Mouse (Mus musculus) adrenal gland, postnatal 10 days (tissue): ENCODE measurements around the gene Tmem262. TPM values are rescaled to one million over a fixed set of nuclear protein-coding genes. Genes with fewer than 3 reads are reported as not detected.
A peak's percentile ranks its signal among the peaks of the same experiment; 100 is the strongest.
"Not testable (repeated sequence)": the region's sequence is repeated elsewhere in the genome, so short reads cannot be mapped to it uniquely, and the experiment has no call there.

Source experiments
- DNase-seq: peaks from one replicate; pipeline ENCODE4 v3.0.0; 2021; ENCODE audit warnings: mixed read lengths
- long read RNA-seq, 2 experiments: library from polyadenylated mRNA; stranded (forward); transcript quantifications; one replicate each; pipeline ENCODE4 v2.0.0; 2021
- total RNA-seq, 2 experiments: library from RNA; stranded (reverse); gene quantifications; 2 replicates each; pipeline ENCODE4 v1.2.3; 2021

Tmem262 gene
- total RNA-seq: not detected
- long read RNA-seq, experiment 1, partial matches to known transcripts: 0 of 1 reads
- long read RNA-seq, experiment 1, other reads (novel, unspliced or antisense): 1 of 1 reads
- long read RNA-seq, experiment 2, partial matches to known transcripts: 0 of 2 reads
- long read RNA-seq, experiment 2, other reads (novel, unspliced or antisense): 2 of 2 reads

GRCm38 (mm10) chr19:6079983-6080480 is at the start of gene Tmem262:
Tmem262 (plus strand) TSS chr19:6080033.
- DNase-seq: no peak

- DNase-seq: no peak
Observed at GRCm38 (mm10) chr19:6030520-6031280, 49.1 kb upstream of the Tmem262 start.

DNA sequence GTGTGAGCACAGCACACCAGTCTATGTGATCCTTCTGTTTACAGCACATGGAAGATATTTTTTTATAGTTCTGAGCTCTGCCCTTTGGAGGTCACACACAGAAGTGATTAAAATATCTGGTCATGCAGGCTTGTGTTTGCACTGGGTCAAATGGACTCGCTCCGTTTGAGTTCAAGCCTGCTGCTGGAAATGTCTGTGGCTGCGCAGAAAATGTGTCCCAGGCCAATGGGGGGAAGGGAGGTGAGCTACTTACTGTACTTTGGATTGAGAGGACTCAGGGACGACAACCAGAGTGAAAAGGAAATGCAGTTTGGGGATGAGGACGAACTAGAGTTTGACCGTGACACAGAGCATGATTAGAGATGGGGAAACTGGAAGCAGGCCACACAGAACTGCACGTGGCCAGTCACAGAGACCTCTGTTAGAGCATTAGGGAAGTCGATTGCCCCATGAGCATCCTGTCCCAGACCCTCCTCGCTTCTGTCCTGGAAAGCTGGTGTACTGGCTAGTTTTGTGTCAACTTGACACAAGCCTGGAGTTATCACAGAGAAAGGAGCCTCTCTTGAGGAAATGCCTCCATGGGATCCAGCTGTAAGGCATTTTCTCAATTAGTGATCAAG is 43.8 kb upstream of the Tmem262 start:
- DNase-seq: no peak

DNA sequence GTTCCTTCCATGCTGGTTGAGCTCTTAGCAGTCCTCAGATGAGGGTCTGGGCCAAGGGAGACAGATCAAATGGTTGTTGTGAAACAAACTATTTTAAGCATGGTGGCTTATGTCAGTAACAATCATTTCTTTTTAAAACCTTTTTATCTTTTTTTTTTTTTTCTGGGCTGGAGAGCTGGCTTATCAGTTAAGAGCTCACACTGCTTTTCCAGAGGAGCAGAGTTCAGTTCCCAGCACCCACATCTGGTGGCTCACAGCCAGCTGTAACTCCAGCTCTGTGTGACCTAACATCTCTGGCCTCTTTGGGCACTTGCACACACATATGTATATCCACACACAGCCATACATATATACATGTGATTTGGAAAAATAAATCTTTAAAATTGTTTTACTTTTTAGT is 42.1 kb upstream of the Tmem262 start:
- DNase-seq: no peak

- DNase-seq: no peak
Observed at GRCm38 (mm10) chr19:6038326-6038725, 41.5 kb upstream of the Tmem262 start.

DNA sequence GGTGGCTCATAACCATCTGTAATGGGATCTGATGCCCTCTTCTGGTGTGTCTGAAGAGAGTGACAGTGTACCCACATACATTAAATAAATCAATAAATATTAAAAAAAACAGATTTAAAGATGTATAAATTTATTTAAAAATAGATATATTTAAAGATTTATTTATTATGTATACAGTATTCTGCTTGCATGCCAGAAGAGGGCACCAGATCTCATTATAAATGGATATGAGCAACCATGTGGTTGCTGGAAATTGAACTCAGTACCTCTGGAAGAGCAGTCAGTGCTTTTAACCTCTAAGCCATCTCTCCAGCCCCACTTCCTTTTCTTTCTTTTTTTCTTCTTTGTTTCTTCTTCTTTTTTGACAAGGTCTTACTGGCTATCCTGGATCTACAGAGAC is 39.8 kb upstream of the Tmem262 start:
- DNase-seq: no peak

DNA sequence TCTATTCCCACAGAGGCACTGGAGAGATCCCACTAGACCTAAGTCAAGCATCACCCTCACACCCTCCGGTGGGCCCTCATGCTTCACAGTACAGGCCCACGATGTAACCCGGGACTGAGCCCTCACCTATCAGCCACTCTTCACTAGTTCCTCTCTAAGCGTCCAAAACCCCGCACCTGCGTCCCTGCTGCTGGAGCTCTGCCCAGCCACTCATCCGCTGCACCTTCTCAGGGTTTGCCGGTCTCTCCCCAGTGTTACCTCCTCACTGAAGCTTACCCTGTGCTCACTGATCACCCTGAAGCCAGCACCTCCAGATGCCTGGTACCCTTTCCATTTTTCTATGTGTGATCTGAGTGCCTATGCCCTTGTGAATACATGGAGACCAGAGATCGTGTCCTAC is 37.5 kb upstream of the Tmem262 start:
- DNase-seq: no peak

DNA sequence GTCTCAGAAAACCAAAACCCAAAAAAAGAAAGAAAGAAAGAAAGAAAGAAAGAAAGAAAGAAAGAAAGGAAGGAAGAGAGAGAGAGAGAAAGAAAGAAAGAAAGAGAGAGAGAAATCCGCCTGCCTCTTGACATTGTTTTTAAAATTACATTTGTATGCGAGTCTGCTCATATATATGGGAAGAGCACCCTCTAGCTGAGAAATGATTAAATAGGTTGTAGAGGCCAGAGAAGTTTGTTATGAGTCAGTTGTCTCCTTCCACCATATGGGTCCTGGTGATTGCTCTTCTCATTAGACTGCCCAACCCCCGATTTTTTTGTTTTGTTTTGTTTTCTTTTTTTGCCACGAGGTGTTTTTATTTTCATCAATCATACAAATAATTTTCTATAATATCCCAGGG is 35.7 kb upstream of the Tmem262 start:
- not testable (repeated sequence) for DNase-seq

GRCm38 (mm10) chr19:6045366-6046293 is 34.2 kb upstream of the Tmem262 start:
- no peak for DNase-seq

DNA sequence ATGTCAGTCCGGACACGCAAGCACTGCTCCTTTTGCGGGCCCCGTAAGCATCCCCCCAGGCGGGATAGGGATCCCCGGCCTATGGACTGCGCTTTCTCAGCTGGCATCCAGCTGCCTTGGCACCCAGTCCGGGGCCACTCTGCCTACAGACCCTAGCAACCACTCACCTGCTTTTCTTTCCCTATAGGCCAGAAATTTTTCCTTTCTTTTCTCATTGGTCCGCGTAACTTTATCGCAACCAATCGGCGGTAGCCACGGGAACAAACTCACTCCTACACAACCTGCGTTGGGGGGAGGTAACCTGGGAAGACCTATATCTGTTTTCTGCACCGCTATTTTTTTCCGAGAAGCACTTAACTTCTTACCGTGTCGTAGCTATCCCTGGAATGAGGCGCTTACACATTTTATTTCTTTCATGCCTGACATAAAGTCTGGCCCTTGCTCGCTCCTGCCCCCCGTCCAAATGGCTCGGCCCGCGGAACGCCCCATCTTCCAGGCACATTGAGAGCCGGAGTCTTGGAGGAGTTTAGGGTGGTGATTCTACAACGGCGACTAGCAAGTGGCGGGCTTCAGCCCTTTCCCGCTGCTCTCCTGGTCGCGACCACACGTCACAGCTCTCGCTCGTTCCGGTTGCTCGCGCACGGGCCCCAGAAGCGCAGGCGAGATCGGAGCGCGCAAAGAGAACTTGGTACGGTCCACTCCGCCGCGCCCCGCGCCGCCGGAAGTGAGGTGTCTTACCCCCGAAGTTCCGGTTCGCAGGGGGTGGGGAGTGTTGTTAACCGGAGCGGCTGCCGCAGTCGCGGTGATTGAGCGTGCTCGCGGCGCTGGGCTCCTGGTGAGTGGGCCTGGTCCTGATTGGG is 33.3 kb upstream of the Tmem262 start, which contains the start of gene Syvn1:
Gene Syvn1 (plus strand): TSS at position 283 of the 860 bp plus-strand sequence.
- peak; percentile 93 for DNase-seq

- no peak for DNase-seq
Observed at GRCm38 (mm10) chr19:6047154-6047898, 32.5 kb upstream of the Tmem262 start.

DNA sequence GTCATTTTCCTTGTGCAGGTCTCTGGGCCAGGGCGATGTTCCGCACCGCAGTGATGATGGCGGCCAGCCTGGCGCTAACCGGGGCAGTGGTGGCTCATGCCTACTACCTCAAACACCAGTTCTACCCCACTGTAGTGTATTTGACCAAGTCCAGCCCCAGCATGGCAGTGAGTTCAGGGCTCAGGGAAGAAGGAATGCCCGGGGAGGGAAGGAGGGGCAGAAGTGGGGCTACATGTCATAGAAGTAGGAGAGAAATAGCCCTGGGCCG is 32.0 kb upstream of the Tmem262 start:
- DNase-seq: no peak

DNA sequence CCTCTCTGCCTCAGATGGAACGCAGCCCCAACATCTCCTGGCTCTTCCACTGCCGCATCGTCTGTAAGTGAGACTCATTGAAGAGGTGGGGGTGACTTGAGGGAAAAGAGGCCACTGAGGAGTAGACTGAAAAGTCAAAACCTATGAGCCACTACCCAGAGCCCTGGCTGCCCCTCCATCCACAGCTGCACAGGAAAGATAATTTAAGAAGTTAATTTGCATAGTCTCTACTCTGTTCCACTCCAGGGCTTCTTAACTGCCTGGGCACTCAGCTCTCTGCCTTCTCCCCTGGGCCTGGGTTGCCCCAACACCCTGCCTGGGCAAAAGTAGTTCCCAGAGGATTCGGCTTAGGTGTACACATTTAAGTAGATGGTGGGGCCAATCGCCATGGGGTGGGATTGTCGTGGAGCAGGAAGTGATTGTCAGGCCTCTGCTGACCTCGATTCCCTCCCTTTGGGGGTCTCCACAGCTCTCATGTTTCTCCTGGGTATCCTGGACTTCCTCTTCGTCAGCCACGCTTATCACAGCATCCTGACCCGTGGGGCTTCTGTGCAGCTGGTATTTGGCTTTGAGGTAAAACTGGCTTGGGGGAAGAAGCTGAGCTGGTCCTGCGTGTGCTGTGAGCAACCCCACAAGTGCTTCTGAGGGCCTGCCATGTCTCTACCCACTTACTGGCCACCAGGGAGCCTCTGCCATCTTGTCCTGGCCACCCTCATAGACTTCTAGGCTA is 31.0 kb upstream of the Tmem262 start:
- no peak for DNase-seq

DNA sequence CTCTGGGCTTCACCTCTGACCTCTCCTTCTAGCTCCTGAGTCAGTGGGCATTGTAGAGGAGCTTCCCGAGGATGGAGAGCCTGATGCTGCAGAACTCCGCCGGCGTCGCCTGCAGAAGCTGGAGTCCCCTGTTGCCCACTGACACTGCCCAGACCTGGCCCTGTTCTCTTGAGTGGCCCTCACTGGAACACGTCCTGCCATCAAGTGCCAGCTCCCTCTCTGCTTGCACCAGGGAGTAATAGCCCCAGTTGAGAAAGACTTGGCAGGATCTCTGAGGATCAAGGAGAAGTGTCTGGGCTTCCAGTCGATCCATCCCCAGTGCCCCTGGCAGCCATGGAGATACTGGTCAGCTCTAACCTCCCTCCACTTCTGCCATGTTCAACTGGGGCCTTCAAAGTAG is 27.3 kb upstream of the Tmem262 start:
- peak; percentile 58 for DNase-seq

- no peak for DNase-seq
Observed at GRCm38 (mm10) chr19:6054296-6054695, 25.5 kb upstream of the Tmem262 start.

DNA sequence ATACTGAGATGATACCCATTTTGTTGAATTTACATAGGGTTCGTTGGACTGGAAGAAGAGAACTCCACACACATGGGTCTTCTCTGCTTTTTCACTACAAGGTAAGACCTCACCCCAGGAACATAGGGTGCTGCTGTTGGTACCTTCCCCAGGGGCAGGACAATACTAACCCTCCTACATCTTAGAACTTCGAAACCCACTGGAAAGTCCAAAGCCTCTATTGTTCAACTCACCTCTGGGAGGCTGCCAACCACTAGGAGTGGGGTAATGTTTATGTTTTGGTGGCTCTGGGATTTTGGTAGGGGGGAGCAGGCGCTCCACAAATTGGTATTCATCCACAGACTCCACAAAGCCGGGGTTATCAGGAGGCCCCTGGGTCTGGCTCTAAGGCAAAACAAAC is 23.1 kb upstream of the Tmem262 start:
- DNase-seq: no peak

- peak; percentile 99 for DNase-seq
Observed at GRCm38 (mm10) chr19:6057313-6058096, 22.3 kb upstream of the Tmem262 start, which contains the start of the genes Mrpl49 and Fau. Mrpl49 (minus strand) TSS chr19:6057785. Fau (plus strand) TSS chr19:6057844.

GRCm38 (mm10) chr19:6058513-6058912 is 21.3 kb upstream of the Tmem262 start:
- DNase-seq: no peak

GRCm38 (mm10) chr19:6058966-6059365 is 20.9 kb upstream of the Tmem262 start:
- no peak for DNase-seq
